8 mouse cellular contexts compared by ENCODE assay signal in genomic region chr19:32466478-32466877, GRCm38 (mm10). TPM values are rescaled to one million over a fixed set of nuclear protein-coding genes. Genes with fewer than 3 reads are reported as not detected.
DNase-seq lines count a peak whose midpoint lies in the region; ATAC-seq and TF ChIP-seq lines count a peak whose summit lies in the region.

Gene Rpl9-ps6, minus strand, starts transcription at chr19:32466578.

- DNase-seq in lung, postnatal 36 days: no peak
- DNase-seq in forebrain, embryonic 11.5 days (ENCODE audit: low spot score): no peak
- no peak for DNase-seq in heart, postnatal 4 days
- no peak for DNase-seq in limb, embryonic 14.5 days (ENCODE audit: low spot score)
- no peak for DNase-seq in ovary, postnatal 36 days (ENCODE audit: low spot score)
- DNase-seq in right cerebral cortex, postnatal 10 days (ENCODE audit: low spot score in 2 of 2): no peak
- no peak for DNase-seq in kidney, adult 8-10 months

- WGBS in lung, embryonic 15.5 days: 70% methylated on average over 6 of the region's 6 CpGs
- WGBS in forebrain, embryonic 11.5 days: 87% methylated on average over 5 of the region's 6 CpGs
- WGBS in limb, embryonic 14.5 days: 76% methylated on average over 5 of the region's 6 CpGs

- no peaks in the 10 kb centered on the region for H3K9me3 ChIP-seq in lung, embryonic 15.5 days
- H3K9me3 ChIP-seq in forebrain, embryonic 11.5 days (ENCODE audit: control insufficient read depth, low read length): no peaks in the 10 kb centered on the region
- H3K9me3 ChIP-seq in limb, embryonic 14.5 days (ENCODE audit: control insufficient read depth, low read length): no peaks in the 10 kb centered on the region

- TF ChIP-seq POLR2A in limb, embryonic 14.5 days (IDR thresholded peaks at IDR 0.05; ENCODE audit: borderline replicate concordance, extremely low read depth, insufficient read depth, insufficient read length): no peak

- H3K4me2 ChIP-seq in lung, embryonic 15.5 days: no peak within 1 kb of the TSS
- no peak within 1 kb of the TSS for H3K4me2 ChIP-seq in forebrain, embryonic 11.5 days (ENCODE audit: low read depth, low read length, severe bottlenecking)
- H3K4me2 ChIP-seq in limb, embryonic 14.5 days (replicated peaks; ENCODE audit: low read depth, low read length, severe bottlenecking): no peak within 1 kb of the TSS

- no peak within 1 kb of the TSS for H3K27ac ChIP-seq in lung, embryonic 15.5 days
- no peak within 1 kb of the TSS for H3K27ac ChIP-seq in forebrain, embryonic 11.5 days (ENCODE audit: low read depth, low read length)
- no peak within 1 kb of the TSS for H3K27ac ChIP-seq in limb, embryonic 14.5 days (replicated peaks; ENCODE audit: low read depth, low read length)

- no peak within 1 kb of the TSS for H3K4me3 ChIP-seq in lung, embryonic 15.5 days
- no peak within 1 kb of the TSS for H3K4me3 ChIP-seq in forebrain, embryonic 11.5 days (ENCODE audit: low read depth, low read length)
- no peak within 1 kb of the TSS for H3K4me3 ChIP-seq in limb, embryonic 14.5 days (replicated peaks; ENCODE audit: low read length)

- no peaks in the 10 kb centered on the region for H3K36me3 ChIP-seq in lung, embryonic 15.5 days
- H3K36me3 ChIP-seq in forebrain, embryonic 11.5 days (ENCODE audit: control insufficient read depth, insufficient read depth, low read length): no peaks in the 10 kb centered on the region
- no peaks in the 10 kb centered on the region for H3K36me3 ChIP-seq in limb, embryonic 14.5 days (ENCODE audit: control insufficient read depth, insufficient read depth, low read length)

- H3K27me3 ChIP-seq in lung, embryonic 15.5 days: no peaks in the 10 kb centered on the region
- no peaks in the 10 kb centered on the region for H3K27me3 ChIP-seq in forebrain, embryonic 11.5 days (ENCODE audit: control insufficient read depth, insufficient read depth, low read length)
- H3K27me3 ChIP-seq in limb, embryonic 14.5 days (ENCODE audit: control insufficient read depth, insufficient read depth, low read length): no peaks in the 10 kb centered on the region

- no peak for ATAC-seq in lung, embryonic 15.5 days (ENCODE audit: borderline replicate concordance, extremely low read depth, low FRiP score, low TSS enrichment)
- no peak for ATAC-seq in forebrain, embryonic 11.5 days (replicated peaks; ENCODE audit: low FRiP score)
- no peak for ATAC-seq in limb, embryonic 14.5 days (ENCODE audit: low FRiP score, low read depth)

- no peak within 1 kb of the TSS for H3K9ac ChIP-seq in lung, embryonic 15.5 days
- H3K9ac ChIP-seq in forebrain, embryonic 11.5 days (ENCODE audit: low read length): no peak within 1 kb of the TSS
- no peak within 1 kb of the TSS for H3K9ac ChIP-seq in limb, embryonic 14.5 days (ENCODE audit: low read depth, low read length, severe bottlenecking)

- no peaks in the 10 kb centered on the region for H3K4me1 ChIP-seq in lung, embryonic 15.5 days
- H3K4me1 ChIP-seq in forebrain, embryonic 11.5 days (replicated peaks; ENCODE audit: control insufficient read depth, insufficient read depth, low read length): no peaks in the 10 kb centered on the region
- no peaks in the 10 kb centered on the region for H3K4me1 ChIP-seq in limb, embryonic 14.5 days (ENCODE audit: control insufficient read depth, insufficient read depth, low read length)

RNA-seq across cellular contexts. Expression of gene Rpl9-ps6, which starts in this region (rescaled TPM):
- polyA plus RNA-seq in lung, embryonic 15.5 days (2015; fragmentation: Nextera tagmentation; extraction: Ambion mirVana): 106 and 112 TPM in 2 replicates
- polyA plus RNA-seq in forebrain, embryonic 11.5 days (2014; fragmentation: Nextera tagmentation; extraction: Ambion mirVana): 72.3 and 82.9 TPM in 2 replicates
- 10 to 100 TPM; 61.0 to 71.0 TPM for total RNA-seq in heart, postnatal 4 days (2021)
- 25.4 and 47.7 TPM in 2 replicates for polyA plus RNA-seq in limb, embryonic 14.5 days (2012; rRNA removed)
- 138 and 162 TPM in 2 replicates for polyA plus RNA-seq in limb, embryonic 14.5 days (2014; fragmentation: Nextera tagmentation; extraction: Ambion mirVana)
